Mouse (Mus musculus): ENCODE results near the gene Slc6a16. TPM values are rescaled to one million over a fixed set of nuclear protein-coding genes. Genes with fewer than 3 reads are reported as not detected.
A peak's percentile ranks its signal among the peaks of the same experiment; 100 is the strongest.

The Slc6a16 gene
- polyA plus RNA-seq, 1 experiment from 2014 or later, result 0.37 TPM

DNA sequence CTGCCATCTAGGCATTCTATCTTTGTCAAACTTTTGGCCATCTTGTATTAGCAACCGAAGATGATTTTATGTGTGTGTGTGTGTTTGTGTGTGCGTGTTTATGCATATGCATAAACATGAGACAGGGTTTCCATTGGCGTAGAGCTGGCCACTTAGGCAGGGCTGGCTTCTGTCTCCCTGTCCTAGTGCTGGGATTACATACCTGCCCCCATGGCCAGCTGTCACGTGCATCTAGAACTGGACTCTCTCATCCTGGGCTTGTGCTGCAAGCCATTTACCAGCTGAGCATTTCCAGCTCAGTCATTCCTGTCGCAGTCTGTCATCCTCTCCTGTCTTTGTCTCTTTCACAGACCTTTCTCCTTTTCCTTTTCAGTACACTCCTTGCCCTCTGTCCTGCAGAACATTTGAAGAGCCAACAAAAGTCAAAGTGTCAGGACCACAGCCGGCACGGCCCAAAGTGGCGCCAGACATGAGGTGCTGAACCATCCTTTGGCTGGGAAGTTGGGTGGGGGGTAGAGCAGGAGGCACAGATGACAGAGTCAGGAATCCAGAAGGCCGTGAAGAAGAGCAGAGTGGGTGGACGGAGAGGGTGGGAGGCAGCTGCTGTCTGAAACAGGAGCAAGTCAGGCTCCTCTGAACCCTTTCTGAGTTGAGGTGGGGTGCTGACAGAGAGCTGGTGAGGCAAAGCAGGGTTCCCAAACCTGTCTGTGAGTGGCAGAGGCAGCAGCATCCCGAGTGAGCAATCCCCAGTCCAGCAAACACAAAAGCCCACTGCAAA lies 16.4 kb downstream of the Slc6a16 start:
- no peak overlapping the region for H3K4me2 ChIP-seq
- WGBS, result 45% methylated on average over 11 of the region's 11 CpGs
- peak overlapping the region; percentile 26; the same call in 1 of the 2 replicates for H3K9ac ChIP-seq
- no peak overlapping the region for H3K4me3 ChIP-seq
- peaks cover 25% of the 10 kb centered on the region for H3K4me1 ChIP-seq (replicated peaks)
- no peak for ATAC-seq (ENCODE audit: insufficient number of reproducible peaks, low FRiP score)
- H3K36me3 ChIP-seq, result no peaks in the 10 kb centered on the region
- H3K27me3 ChIP-seq (replicated peaks), result peaks cover 17% of the 10 kb centered on the region; the same call in 1 of the 2 replicates
- no peaks in the 10 kb centered on the region for H3K9me3 ChIP-seq (replicated peaks)
- H3K27ac ChIP-seq (ENCODE audit: poor library complexity, severe bottlenecking), result no peak overlapping the region

- no peak for ATAC-seq (ENCODE audit: insufficient number of reproducible peaks, low FRiP score)
- Histone ChIP-seq H3K27me3 (replicated peaks) (peaks cover 17% of the 10 kb centered on the region; the same call in 1 of the 2 replicates), H3K27ac (ENCODE audit: poor library complexity, severe bottlenecking) (no peak overlapping the region), H3K4me2 (no peak overlapping the region), H3K4me3 (no peak overlapping the region), H3K9me3 (replicated peaks) (no peaks in the 10 kb centered on the region), H3K36me3 (no peaks in the 10 kb centered on the region), H3K9ac (no peak overlapping the region), H3K4me1 (replicated peaks) (peaks cover 37% of the 10 kb centered on the region)
- WGBS, result 83% methylated on average over 8 of the region's 8 CpGs
These were observed 18.4 kb downstream of the Slc6a16 start for GRCm38 (mm10) chr7:45259281-45259680.

GRCm38 (mm10) chr7:45262266-45262665 lies 21.4 kb downstream of the Slc6a16 start:
- Histone ChIP-seq H3K4me2 (0 out of 2 replicates have a peak overlapping the region, but pooled peaks have one; percentile 9), H3K4me3 (no peak overlapping the region), H3K9me3 (replicated peaks) (no peaks in the 10 kb centered on the region), H3K27ac (ENCODE audit: poor library complexity, severe bottlenecking) (peak overlapping the region; percentile 80), H3K4me1 (replicated peaks) (peaks cover 33% of the 10 kb centered on the region), H3K27me3 (replicated peaks) (peaks cover 17% of the 10 kb centered on the region; the same call in 1 of the 2 replicates), H3K9ac (peak overlapping the region; percentile 27; the same call in 1 of the 2 replicates), H3K36me3 (no peaks in the 10 kb centered on the region)
- ATAC-seq (ENCODE audit: insufficient number of reproducible peaks, low FRiP score), result peak; percentile 40
- 14% methylated on average over 7 of the region's 7 CpGs for WGBS

DNA sequence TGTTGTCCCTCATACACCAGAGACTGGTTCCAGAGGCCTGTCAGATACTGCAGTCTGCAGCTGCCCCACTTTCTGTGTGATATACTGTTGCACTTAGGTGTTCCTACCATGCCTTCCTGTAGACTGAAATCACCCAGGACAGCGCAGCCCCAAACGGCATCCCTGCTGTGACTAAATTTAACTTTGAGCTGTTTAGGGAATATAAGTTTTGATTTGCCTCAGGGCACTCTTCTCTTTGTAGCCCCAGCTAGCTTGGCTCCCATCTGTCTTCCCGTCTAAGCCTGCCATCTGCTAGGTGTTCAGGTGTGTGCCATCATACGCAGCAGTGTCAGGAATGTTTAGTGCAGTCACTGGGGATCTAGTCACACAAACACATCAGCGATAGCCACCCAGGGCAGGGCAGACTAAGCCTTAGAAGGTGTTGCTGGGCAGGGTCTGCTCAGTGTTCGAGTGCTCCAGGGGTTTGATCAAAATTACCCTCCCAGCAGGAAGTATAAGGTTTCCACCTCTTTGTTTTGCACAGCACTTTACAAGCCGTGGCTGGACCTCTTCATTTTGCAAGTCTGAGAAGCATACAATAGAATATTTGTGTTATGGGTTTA lies 22.2 kb downstream of the Slc6a16 start:
- Histone ChIP-seq H3K27ac (ENCODE audit: poor library complexity, severe bottlenecking) (peak overlapping the region; percentile 80), H3K9ac (no peak overlapping the region; the same call in 1 of the 2 replicates)

DNA sequence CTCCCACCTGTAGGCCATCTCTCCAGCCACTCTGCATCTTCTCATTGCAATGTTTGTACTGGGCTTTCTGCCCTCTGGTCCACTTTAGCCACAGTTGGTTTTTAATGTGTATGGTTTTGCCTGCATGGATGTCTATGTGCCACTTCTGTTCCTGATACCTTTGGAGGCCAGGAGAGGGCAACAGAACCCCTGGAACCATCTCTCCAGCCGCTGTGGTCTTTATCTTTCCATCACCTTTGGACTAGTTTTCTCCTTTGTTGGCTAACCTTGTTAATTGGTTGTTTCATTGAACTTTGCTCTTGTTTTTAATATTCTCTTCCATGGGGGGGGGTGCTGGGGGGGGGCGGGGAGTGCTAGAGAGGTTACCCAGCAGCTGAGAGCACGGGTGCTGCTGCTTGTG lies 23.5 kb downstream of the Slc6a16 start:
- Histone ChIP-seq H3K27ac (ENCODE audit: poor library complexity, severe bottlenecking) (no peak overlapping the region), H3K4me3 (no peak overlapping the region), H3K9ac (no peak overlapping the region), H3K4me1 (replicated peaks) (peaks cover 26% of the 10 kb centered on the region), H3K9me3 (replicated peaks) (no peaks in the 10 kb centered on the region), H3K4me2 (no peak overlapping the region), H3K36me3 (no peaks in the 10 kb centered on the region), H3K27me3 (replicated peaks) (peaks cover 22% of the 10 kb centered on the region)
- ATAC-seq (ENCODE audit: insufficient number of reproducible peaks, low FRiP score), result no peak
- WGBS, result 75% methylated on average over 3 of the region's 3 CpGs

More for the DNA sequence above, 22.2 kb downstream of the Slc6a16 start:
- Histone ChIP-seq H3K4me1 (replicated peaks) (peaks cover 26% of the 10 kb centered on the region), H3K9me3 (replicated peaks) (no peaks in the 10 kb centered on the region), H3K4me3 (no peak overlapping the region), H3K27me3 (replicated peaks) (peaks cover 21% of the 10 kb centered on the region; the same call in 1 of the 2 replicates), H3K4me2 (no peak overlapping the region), H3K36me3 (no peaks in the 10 kb centered on the region)
- no peak for ATAC-seq (ENCODE audit: insufficient number of reproducible peaks, low FRiP score)
- WGBS, result 62% methylated on average over 7 of the region's 7 CpGs

DNA sequence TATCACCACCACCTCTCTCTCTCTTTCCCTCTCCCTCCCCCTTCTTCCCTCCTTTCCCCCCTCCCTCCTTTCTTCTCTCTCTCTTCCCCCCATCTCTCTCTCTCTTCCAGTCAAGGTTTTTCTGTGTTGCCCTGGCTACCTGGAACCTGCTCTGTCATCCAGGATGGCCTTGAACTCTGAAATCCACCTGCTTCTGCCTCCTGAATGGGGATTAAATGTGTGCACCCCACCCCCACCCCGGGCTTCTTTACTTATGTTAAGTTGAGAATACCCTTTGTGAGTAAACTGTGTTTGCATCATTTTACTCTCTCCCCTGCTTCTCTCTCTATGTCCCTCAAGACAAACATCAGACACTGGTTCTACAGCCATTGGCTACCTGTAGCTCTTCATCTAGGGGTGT lies 24.6 kb downstream of the Slc6a16 start:
- H3K4me2 ChIP-seq, result no peak overlapping the region
- peaks cover 26% of the 10 kb centered on the region for H3K4me1 ChIP-seq (replicated peaks)
- no peaks in the 10 kb centered on the region for H3K36me3 ChIP-seq
- 66% methylated on average over 1 of the region's 1 CpGs for WGBS
- no peak overlapping the region for H3K9ac ChIP-seq
- ATAC-seq (ENCODE audit: insufficient number of reproducible peaks, low FRiP score), result no peak
- no peak overlapping the region for H3K27ac ChIP-seq (ENCODE audit: poor library complexity, severe bottlenecking)
- H3K27me3 ChIP-seq (replicated peaks), result peaks cover 22% of the 10 kb centered on the region
- no peak overlapping the region for H3K4me3 ChIP-seq
- H3K9me3 ChIP-seq (replicated peaks), result no peaks in the 10 kb centered on the region

- no peaks in the 10 kb centered on the region for H3K36me3 ChIP-seq
- ATAC-seq (ENCODE audit: insufficient number of reproducible peaks, low FRiP score), result no peak
- H3K4me2 ChIP-seq, result no peak overlapping the region
- H3K4me1 ChIP-seq (replicated peaks), result peaks cover 16% of the 10 kb centered on the region
- peaks cover 8% of the 10 kb centered on the region for H3K9me3 ChIP-seq (replicated peaks)
- no peak overlapping the region for H3K27ac ChIP-seq (ENCODE audit: poor library complexity, severe bottlenecking)
- H3K9ac ChIP-seq, result no peak overlapping the region
- H3K4me3 ChIP-seq, result no peak overlapping the region
- 74% methylated on average over 10 of the region's 10 CpGs for WGBS
- peaks cover 31% of the 10 kb centered on the region for H3K27me3 ChIP-seq (replicated peaks)
These were observed 32.0 kb downstream of the Slc6a16 start for GRCm38 (mm10) chr7:45272786-45273412.

- ATAC-seq (ENCODE audit: insufficient number of reproducible peaks, low FRiP score), result no peak
- peaks cover 16% of the 10 kb centered on the region for H3K4me1 ChIP-seq (replicated peaks)
- WGBS, result 88% methylated on average over 8 of the region's 8 CpGs
- no peak overlapping the region for H3K4me2 ChIP-seq
- H3K4me3 ChIP-seq, result no peak overlapping the region
- no peaks in the 10 kb centered on the region for H3K36me3 ChIP-seq
- no peak overlapping the region for H3K9ac ChIP-seq
- peaks cover 30% of the 10 kb centered on the region for H3K27me3 ChIP-seq (replicated peaks)
- H3K9me3 ChIP-seq (replicated peaks), result peaks cover 8% of the 10 kb centered on the region
- no peak overlapping the region for H3K27ac ChIP-seq (ENCODE audit: poor library complexity, severe bottlenecking)
These were observed 32.8 kb downstream of the Slc6a16 start for GRCm38 (mm10) chr7:45273672-45274071.

GRCm38 (mm10) chr7:45277136-45277760 lies 36.4 kb downstream of the Slc6a16 start, which contains the start of gene Slc6a21:
Gene Slc6a21, plus strand, starts transcription at chr7:45277513.
- no peaks in the 10 kb centered on the region for H3K9me3 ChIP-seq (replicated peaks)
- peak within 1 kb of the TSS; percentile 52 for H3K4me3 ChIP-seq
- H3K27me3 ChIP-seq (replicated peaks), result peaks cover 43% of the 10 kb centered on the region
- no peak within 1 kb of the TSS for H3K27ac ChIP-seq (ENCODE audit: poor library complexity, severe bottlenecking)
- H3K9ac ChIP-seq, result peak within 1 kb of the TSS; percentile 60
- WGBS, result 6% methylated on average over 44 of the region's 44 CpGs
- peak within 1 kb of the TSS; percentile 83 for H3K4me2 ChIP-seq
- peaks cover 9% of the 10 kb centered on the region for H3K4me1 ChIP-seq (replicated peaks)
- H3K36me3 ChIP-seq, result no peaks in the 10 kb centered on the region
- no peak for ATAC-seq (ENCODE audit: insufficient number of reproducible peaks, low FRiP score)

DNA sequence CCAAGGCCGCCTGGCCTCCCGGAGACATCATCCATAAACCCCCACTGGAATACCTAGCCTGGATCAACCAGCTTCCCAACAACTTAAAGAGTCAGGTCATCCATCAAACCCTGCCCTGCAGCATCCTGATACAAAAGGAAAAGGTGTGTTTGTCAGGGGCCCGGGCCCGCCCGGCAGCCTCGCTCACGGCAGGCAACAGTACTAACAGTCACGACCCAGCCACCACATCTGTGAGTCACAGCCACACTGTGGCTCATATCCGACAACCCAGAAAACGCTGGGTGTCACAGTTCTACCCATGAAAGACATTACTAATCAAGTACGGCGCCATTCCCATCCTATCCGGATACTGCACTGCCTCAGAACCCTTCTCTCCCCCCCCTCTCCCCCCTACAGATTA lies 45.6 kb downstream of the Slc6a16 start:
- Histone ChIP-seq H3K4me2 (no peak overlapping the region), H3K9ac (no peak overlapping the region), H3K36me3 (no peaks in the 10 kb centered on the region), H3K27ac (ENCODE audit: poor library complexity, severe bottlenecking) (no peak overlapping the region), H3K9me3 (replicated peaks) (no peaks in the 10 kb centered on the region; the same call in 1 of the 2 replicates), H3K4me3 (no peak overlapping the region), H3K4me1 (replicated peaks) (no peaks in the 10 kb centered on the region), H3K27me3 (replicated peaks) (peaks cover 18% of the 10 kb centered on the region; the same call in 1 of the 2 replicates)
- ATAC-seq (ENCODE audit: insufficient number of reproducible peaks, low FRiP score), result no peak
- 82% methylated on average over 13 of the region's 13 CpGs for WGBS

DNA sequence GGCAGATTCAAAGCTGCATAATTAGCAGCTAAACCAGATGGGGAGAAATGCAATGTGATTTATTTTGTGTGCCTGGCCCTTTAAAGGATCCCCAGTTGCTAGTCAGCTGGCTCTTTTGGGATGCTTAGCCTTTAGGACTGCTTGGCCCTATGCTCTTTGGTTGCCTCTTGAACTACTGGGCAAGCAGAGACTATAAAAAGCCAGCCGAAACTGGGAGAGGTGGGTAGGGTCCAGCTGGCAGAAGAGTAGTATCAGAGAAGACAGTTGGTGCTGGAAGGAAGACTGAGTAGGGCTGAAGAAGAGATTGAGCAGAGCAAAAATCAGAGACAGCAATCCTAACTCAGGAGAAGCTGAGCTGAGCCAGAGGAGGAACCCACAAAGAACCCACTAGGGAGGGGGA lies 55.7 kb downstream of the Slc6a16 start:
- Histone ChIP-seq H3K27ac (ENCODE audit: poor library complexity, severe bottlenecking) (no peak overlapping the region), H3K27me3 (replicated peaks) (no peaks in the 10 kb centered on the region), H3K9me3 (replicated peaks) (no peaks in the 10 kb centered on the region), H3K4me3 (no peak overlapping the region), H3K4me1 (replicated peaks) (no peaks in the 10 kb centered on the region), H3K9ac (no peak overlapping the region), H3K36me3 (no peaks in the 10 kb centered on the region), H3K4me2 (no peak overlapping the region)
- 74% methylated on average over 1 of the region's 1 CpGs for WGBS
- ATAC-seq (ENCODE audit: insufficient number of reproducible peaks, low FRiP score), result no peak
